ENCODE assay signal across 25 mouse cellular contexts in genomic region chr3:38940327-38940726, GRCm38 (mm10). TPM values are rescaled to one million over a fixed set of nuclear protein-coding genes. Genes with fewer than 3 reads are reported as not detected.
A peak's percentile ranks its signal among the peaks of the same experiment; 100 is the strongest.
DNase-seq lines count a peak whose midpoint lies in the region; ATAC-seq and TF ChIP-seq lines count a peak whose summit lies in the region.
"Had no signal": no experiment of that assay in that cellular context is flagged by ENCODE, and none has a peak within 500 bp of the region (broad histone marks: within the 10 kb centered on the region; RNA-seq: fewer than 3 reads in every experiment).

No protein-coding gene starts in this region.

- DNase-seq in heart, adult 11 months = peak; percentile 71
- DNase-seq in heart, postnatal 36 days = no peak
- DNase-seq in lung, embryonic 14.5 days = peak; percentile 23
- DNase-seq in lung, postnatal 36 days = no peak
- DNase-seq in midbrain, postnatal 0 days (ENCODE audit: low spot score) = no peak
- DNase-seq in stomach, postnatal 0 days (ENCODE audit: low spot score) = no peak
- no peak for DNase-seq in adrenal gland, adult 2 months
- DNase-seq: adrenal gland, postnatal 14 days; cerebellum, adult 11 months; cerebellum, adult 2 months; cerebellum, adult 9-11 months; cerebellum, postnatal 25 days; gastrocnemius, postnatal 25 days had no signal

- no peak overlapping the region for H3K27ac ChIP-seq in lung, embryonic 14.5 days (ENCODE audit: low read depth)
- peak overlapping the region; percentile 11 for H3K27ac ChIP-seq in midbrain, embryonic 12.5 days (replicated peaks)
- H3K27ac ChIP-seq in midbrain, postnatal 0 days (ENCODE audit: low read depth, low read length) = no peak overlapping the region
- 0 out of 2 replicates have a peak overlapping the region, but pooled peaks have one; percentile 9 for H3K27ac ChIP-seq in stomach, postnatal 0 days (replicated peaks)
- H3K27ac ChIP-seq: embryonic facial prominence, embryonic 12.5 days; embryonic facial prominence, embryonic 15.5 days; forebrain, embryonic 13.5 days; heart, embryonic 10.5 days; hindbrain, embryonic 13.5 days; intestine, embryonic 15.5 days had no signal

- no peak for ATAC-seq in lung, embryonic 14.5 days (ENCODE audit: insufficient read depth)
- ATAC-seq in midbrain, embryonic 12.5 days (ENCODE audit: low FRiP score, low read depth) = no peak
- ATAC-seq in midbrain, postnatal 0 days (ENCODE audit: low FRiP score) = no peak
- no peak for ATAC-seq in stomach, postnatal 0 days (ENCODE audit: low FRiP score, low TSS enrichment)
- ATAC-seq: CD4-positive, CD25-positive, alpha-beta regulatory T cell, adult 4 months; forebrain, embryonic 13.5 days; hindbrain, embryonic 16.5 days; intestine, embryonic 15.5 days; Patski had no signal

- H3K9me3 ChIP-seq in lung, embryonic 14.5 days (ENCODE audit: low read depth, low read length) = no peaks in the 10 kb centered on the region
- H3K9me3 ChIP-seq in midbrain, embryonic 12.5 days = no peaks in the 10 kb centered on the region
- H3K9me3 ChIP-seq in midbrain, postnatal 0 days (ENCODE audit: low read length) = no peaks in the 10 kb centered on the region
- H3K9me3 ChIP-seq in stomach, postnatal 0 days (ENCODE audit: control insufficient read depth, low read length) = no peaks in the 10 kb centered on the region
- H3K9me3 ChIP-seq: embryonic facial prominence, embryonic 12.5 days; embryonic facial prominence, embryonic 15.5 days; forebrain, embryonic 13.5 days; heart, embryonic 10.5 days; hindbrain, embryonic 13.5 days; intestine, embryonic 15.5 days had no signal

- H3K4me1 ChIP-seq in lung, embryonic 14.5 days (ENCODE audit: insufficient read depth) = no peaks in the 10 kb centered on the region
- H3K4me1 ChIP-seq in midbrain, embryonic 12.5 days = peaks cover 13% of the 10 kb centered on the region
- 0 out of 2 replicates have a peak, but pooled peaks cover 2% of the 10 kb centered on the region for H3K4me1 ChIP-seq in midbrain, postnatal 0 days (ENCODE audit: insufficient read depth, low read length)
- peaks cover 3% of the 10 kb centered on the region; the same call in 1 of the 2 replicates for H3K4me1 ChIP-seq in stomach, postnatal 0 days (replicated peaks; ENCODE audit: control insufficient read depth, insufficient read depth)
- H3K4me1 ChIP-seq: intestine, embryonic 15.5 days had no signal

- no peak overlapping the region for H3K4me3 ChIP-seq in lung, embryonic 14.5 days (ENCODE audit: low read depth, low read length)
- H3K4me3 ChIP-seq in midbrain, embryonic 12.5 days = no peak overlapping the region
- H3K4me3 ChIP-seq in midbrain, postnatal 0 days (ENCODE audit: low read depth, low read length) = no peak overlapping the region
- H3K4me3 ChIP-seq in stomach, postnatal 0 days (ENCODE audit: low read depth, low read length) = no peak overlapping the region
- H3K4me3 ChIP-seq: embryonic facial prominence, embryonic 12.5 days; embryonic facial prominence, embryonic 15.5 days; forebrain, embryonic 13.5 days; heart, adult 2 months; heart, embryonic 10.5 days; hindbrain, embryonic 13.5 days; intestine, embryonic 15.5 days had no signal

- TF ChIP-seq CTCF in lung, embryonic 14.5 days (IDR thresholded peaks at IDR 0.05; ENCODE audit: low read depth) = no peak
- no peak for TF ChIP-seq CTCF in midbrain, postnatal 0 days (IDR thresholded peaks at IDR 0.05)
- TF ChIP-seq CTCF in stomach, postnatal 0 days (IDR thresholded peaks at IDR 0.05; ENCODE audit: low read depth) = no peak

- peaks cover 6% of the 10 kb centered on the region; the same call in 1 of the 2 replicates for H3K36me3 ChIP-seq in lung, embryonic 14.5 days (ENCODE audit: insufficient read depth)
- H3K36me3 ChIP-seq in midbrain, embryonic 12.5 days = peaks cover 7% of the 10 kb centered on the region; the same call in 1 of the 2 replicates
- H3K36me3 ChIP-seq in midbrain, postnatal 0 days (ENCODE audit: insufficient read depth, low read length) = no peaks in the 10 kb centered on the region
- H3K36me3 ChIP-seq in stomach, postnatal 0 days (ENCODE audit: control insufficient read depth, insufficient read depth, low read length) = 0 out of 2 replicates have a peak, but pooled peaks cover 2% of the 10 kb centered on the region
- H3K36me3 ChIP-seq: intestine, embryonic 15.5 days had no signal

- H3K4me2 ChIP-seq in lung, embryonic 14.5 days = no peak overlapping the region
- H3K4me2 ChIP-seq in midbrain, embryonic 12.5 days (replicated peaks) = no peak overlapping the region
- H3K4me2 ChIP-seq in midbrain, postnatal 0 days (ENCODE audit: low read depth, low read length, poor library complexity, severe bottlenecking) = no peak overlapping the region
- no peak overlapping the region for H3K4me2 ChIP-seq in stomach, postnatal 0 days (replicated peaks; ENCODE audit: low read depth)
- H3K4me2 ChIP-seq: embryonic facial prominence, embryonic 12.5 days; embryonic facial prominence, embryonic 15.5 days; forebrain, embryonic 13.5 days; hindbrain, embryonic 13.5 days; intestine, embryonic 15.5 days had no signal

- intact Hi-C loops in heart, postnatal 36 days (cut with DNase I) = no loop called here

- H3K9ac ChIP-seq in lung, embryonic 14.5 days = no peak overlapping the region
- H3K9ac ChIP-seq in midbrain, embryonic 12.5 days (replicated peaks) = no peak overlapping the region
- no peak overlapping the region for H3K9ac ChIP-seq in midbrain, postnatal 0 days (replicated peaks; ENCODE audit: low read length, poor library complexity, severe bottlenecking)
- no peak overlapping the region for H3K9ac ChIP-seq in stomach, postnatal 0 days (ENCODE audit: low read length)
- H3K9ac ChIP-seq: embryonic facial prominence, embryonic 12.5 days; embryonic facial prominence, embryonic 15.5 days; forebrain, embryonic 13.5 days; hindbrain, embryonic 13.5 days; intestine, embryonic 15.5 days had no signal

- 48% methylated on average over 1 of the region's 1 CpGs for WGBS in lung, embryonic 14.5 days
- WGBS in midbrain, embryonic 12.5 days = 74% methylated on average over 1 of the region's 1 CpGs
- WGBS in midbrain, postnatal 0 days = 59% methylated on average over 1 of the region's 1 CpGs
- WGBS in stomach, postnatal 0 days = 61% methylated on average over 1 of the region's 1 CpGs

- no peak for TF ChIP-seq EP300 in stomach, postnatal 0 days (optimal IDR thresholded peaks at IDR 0.05)

- no peaks in the 10 kb centered on the region for H3K27me3 ChIP-seq in lung, embryonic 14.5 days (ENCODE audit: insufficient read depth, low read length)
- no peaks in the 10 kb centered on the region for H3K27me3 ChIP-seq in midbrain, embryonic 12.5 days
- H3K27me3 ChIP-seq in midbrain, postnatal 0 days (ENCODE audit: insufficient read depth, low read length) = no peaks in the 10 kb centered on the region
- no peaks in the 10 kb centered on the region for H3K27me3 ChIP-seq in stomach, postnatal 0 days (ENCODE audit: control insufficient read depth, insufficient read depth, low read length)
- H3K27me3 ChIP-seq: embryonic facial prominence, embryonic 12.5 days; embryonic facial prominence, embryonic 15.5 days; forebrain, embryonic 13.5 days; hindbrain, embryonic 13.5 days; intestine, embryonic 15.5 days; Patski had no signal

RNA-seq across cellular contexts. Expression of gene Fat4, which starts 53.6 kb away (rescaled TPM):
- total RNA-seq in heart, postnatal 36 days (2021) = 1 to 10 TPM; 6.3 to 7.0 TPM
- polyA plus RNA-seq in lung, embryonic 14.5 days (2014; fragmentation: Nextera tagmentation; extraction: Ambion mirVana) = 9.3 and 9.7 TPM in 2 replicates
- polyA plus RNA-seq in midbrain, embryonic 12.5 days (2016; fragmentation: Nextera tagmentation; extraction: Ambion mirVana) = 11.2 and 14.7 TPM in 2 replicates
- 79.1 and 91.4 TPM in 2 replicates for total RNA-seq in midbrain, postnatal 0 days (2014; rRNA removed)
- polyA plus RNA-seq in midbrain, postnatal 0 days (2015; fragmentation: Nextera tagmentation; extraction: Ambion mirVana) = 4.0 and 5.0 TPM in 2 replicates
- polyA plus RNA-seq in stomach, postnatal 0 days (2015; fragmentation: Nextera tagmentation; extraction: Ambion mirVana) = 2.4 and 2.6 TPM in 2 replicates
- 10 to 100 TPM; 12.1 to 16.8 TPM for total RNA-seq in adrenal gland, adult 2 months (2021)
- 2.6 and 4.5 TPM in 2 replicates for polyA plus RNA-seq in adrenal gland, adult 2 months (2012; rRNA removed)
- total RNA-seq: MEL had no signal
- polyA plus RNA-seq: CD4-positive, CD25-positive, alpha-beta regulatory T cell, adult 4 months had no signal

Comparison
In these comparisons a context has a peak if more than half of its experiments do, and no peak if none do; other contexts are left out.
1. DNase-seq: peak in heart, adult 11 months (single experiment) and lung, embryonic 14.5 days (single experiment); none in heart, postnatal 36 days (0 of 2), lung, postnatal 36 days (single experiment), midbrain, postnatal 0 days (single experiment), stomach, postnatal 0 days (single experiment) and adrenal gland, adult 2 months (single experiment).
2. H3K27ac ChIP-seq: peak in midbrain, embryonic 12.5 days (single experiment) and stomach, postnatal 0 days (single experiment); none in lung, embryonic 14.5 days (single experiment) and midbrain, postnatal 0 days (single experiment).